Mouse (Mus musculus): ENCODE data around the gene Cdk11b.

DNA sequence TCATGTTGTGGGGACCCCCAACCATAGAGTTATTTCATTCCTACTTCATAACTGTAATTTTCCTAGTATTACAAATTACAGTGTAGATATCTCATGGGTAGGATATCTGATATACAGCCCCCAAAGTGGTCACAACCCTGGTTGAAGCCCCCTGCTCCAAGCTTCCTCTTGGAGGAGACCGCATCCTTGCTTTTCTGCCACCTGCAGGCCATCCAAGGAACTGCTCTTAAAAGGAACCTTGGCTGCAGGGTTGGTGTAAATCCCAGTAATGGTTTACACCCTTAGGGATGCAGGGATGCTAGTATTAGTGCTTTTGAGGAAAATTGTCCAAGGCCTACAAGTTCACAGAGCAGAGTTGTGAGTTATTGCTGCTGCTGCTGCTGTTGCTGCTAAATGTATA is 44.2 kb upstream of the Cdk11b start:
- TF ChIP-seq POLR2A (IDR thresholded peaks at IDR 0.05; ENCODE audit: borderline replicate concordance, low read depth, low read length) (no peak), CTCF (IDR thresholded peaks at IDR 0.05; ENCODE audit: low read depth, low read length) (peak; percentile 63)

Measured in bone marrow macrophage, adult 2 months (primary cell).